Mouse (Mus musculus) G1E-ER4 (cell line): ENCODE results near the gene Epn2. TPM values are rescaled to one million over a fixed set of nuclear protein-coding genes. Genes with fewer than 3 reads are reported as not detected.

Experiments
- GATA1 ChIP-seq: IDR thresholded peaks from one replicate; pipeline ENCODE4 v1.8.0; 2012; ENCODE audit warnings: low read length, inconsistent platforms
- polyA plus RNA-seq: library from polyadenylated mRNA; stranded (reverse); fragments of >175 nt; gene quantifications from 2 replicates; pipeline ENCODE4 v1.2.3, GENCODE M21; 2012

Epn2 gene
- polyA plus RNA-seq, 1 experiment, result 1.2 TPM

DNA sequence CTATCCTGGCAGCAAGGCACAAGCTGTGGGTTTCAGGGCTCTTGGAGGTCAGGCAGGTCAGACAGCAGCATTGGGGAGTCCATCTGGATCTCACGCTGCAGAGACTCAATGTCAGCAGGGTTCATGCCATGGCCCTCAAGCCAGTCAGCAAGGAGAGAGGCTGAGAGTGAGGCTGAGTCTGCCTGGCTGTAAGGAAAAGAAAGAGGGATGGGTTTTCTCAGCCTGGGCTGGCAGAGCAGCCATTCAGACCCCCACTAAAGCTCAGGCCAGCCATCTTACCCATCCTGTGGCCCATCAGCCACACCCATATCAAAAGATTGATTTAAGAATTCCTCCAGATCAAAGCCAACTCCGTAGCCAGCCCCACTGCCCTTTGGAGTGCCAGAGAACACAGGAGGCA, 90.4 kb downstream of the Epn2 start:
- no peak for TF ChIP-seq GATA1

DNA sequence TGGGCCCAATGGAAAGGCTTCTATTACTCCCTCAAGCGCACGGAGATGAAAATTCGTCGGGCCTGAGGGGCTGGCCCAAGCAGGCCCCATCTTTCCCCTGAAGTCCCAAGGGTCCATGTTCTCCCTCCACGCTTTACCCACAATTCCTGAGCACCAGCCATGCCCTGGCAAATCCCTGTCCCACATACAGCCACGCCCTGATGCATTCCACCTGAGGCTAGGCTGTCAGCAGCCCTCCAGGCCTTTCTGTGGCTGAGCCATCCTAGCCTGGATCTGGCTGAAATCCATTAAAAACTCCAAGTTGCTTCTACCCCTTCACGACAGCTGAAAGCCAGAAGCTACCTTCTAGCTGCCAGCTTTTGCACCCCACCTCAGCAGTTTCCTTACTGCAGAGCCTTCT, 91.6 kb downstream of the Epn2 start:
- TF ChIP-seq GATA1, result no peak

DNA sequence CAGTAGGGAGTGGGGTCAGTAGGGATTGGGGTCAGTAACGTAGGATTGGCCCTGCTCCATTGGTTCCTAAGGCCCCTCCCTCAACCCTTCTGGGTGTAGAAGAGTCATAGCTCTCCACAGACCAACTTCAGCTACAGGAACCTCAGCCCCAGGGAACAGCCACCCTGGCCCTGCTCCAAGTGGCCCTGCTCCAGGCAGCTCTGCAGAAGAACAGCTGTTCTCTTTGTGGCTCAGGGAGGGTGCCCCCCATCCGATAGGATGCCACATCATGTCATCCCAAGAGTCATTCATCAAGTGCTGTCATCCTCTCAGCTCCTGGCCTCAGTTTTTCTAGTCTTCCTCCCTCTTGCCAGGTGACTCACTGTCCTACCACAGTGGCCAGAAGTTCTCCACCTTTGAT, 92.1 kb downstream of the Epn2 start:
- TF ChIP-seq GATA1, result no peak

DNA sequence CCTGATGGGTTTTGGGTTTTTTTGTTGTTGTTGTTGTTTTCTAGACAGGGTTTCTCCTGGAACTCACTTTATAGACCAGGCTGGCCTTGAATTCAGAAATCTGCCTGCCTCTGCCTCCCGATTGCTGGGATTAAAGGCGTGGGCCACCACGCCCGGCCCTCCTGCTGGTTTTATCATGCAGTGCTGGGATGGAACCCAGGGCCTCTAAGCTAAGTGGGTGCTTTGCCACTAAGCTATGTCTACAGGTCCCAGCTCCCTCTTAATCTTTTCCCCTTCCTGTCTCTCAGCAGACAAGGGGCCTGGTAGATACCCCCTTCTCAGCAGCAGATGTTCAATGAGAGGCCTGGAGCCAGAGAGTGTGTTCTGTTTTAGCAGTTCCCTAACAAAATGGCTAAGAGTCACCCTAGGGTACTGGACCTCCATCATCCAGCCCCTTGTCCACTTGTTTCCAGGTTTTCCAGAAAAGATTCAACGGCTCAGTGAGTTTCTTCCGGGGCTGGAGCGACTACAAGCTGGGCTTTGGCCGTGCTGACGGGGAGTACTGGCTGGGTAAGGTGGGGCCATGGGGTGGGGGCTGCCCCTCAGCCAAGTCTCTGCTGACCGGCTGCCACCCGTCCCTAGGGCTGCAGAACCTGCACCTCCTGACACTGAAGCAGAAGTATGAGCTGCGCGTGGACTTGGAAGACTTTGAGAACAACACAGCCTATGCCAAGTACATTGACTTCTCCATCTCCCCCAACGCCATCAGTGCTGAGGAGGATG, 92.8 kb downstream of the Epn2 start:
- no peak for TF ChIP-seq GATA1

DNA sequence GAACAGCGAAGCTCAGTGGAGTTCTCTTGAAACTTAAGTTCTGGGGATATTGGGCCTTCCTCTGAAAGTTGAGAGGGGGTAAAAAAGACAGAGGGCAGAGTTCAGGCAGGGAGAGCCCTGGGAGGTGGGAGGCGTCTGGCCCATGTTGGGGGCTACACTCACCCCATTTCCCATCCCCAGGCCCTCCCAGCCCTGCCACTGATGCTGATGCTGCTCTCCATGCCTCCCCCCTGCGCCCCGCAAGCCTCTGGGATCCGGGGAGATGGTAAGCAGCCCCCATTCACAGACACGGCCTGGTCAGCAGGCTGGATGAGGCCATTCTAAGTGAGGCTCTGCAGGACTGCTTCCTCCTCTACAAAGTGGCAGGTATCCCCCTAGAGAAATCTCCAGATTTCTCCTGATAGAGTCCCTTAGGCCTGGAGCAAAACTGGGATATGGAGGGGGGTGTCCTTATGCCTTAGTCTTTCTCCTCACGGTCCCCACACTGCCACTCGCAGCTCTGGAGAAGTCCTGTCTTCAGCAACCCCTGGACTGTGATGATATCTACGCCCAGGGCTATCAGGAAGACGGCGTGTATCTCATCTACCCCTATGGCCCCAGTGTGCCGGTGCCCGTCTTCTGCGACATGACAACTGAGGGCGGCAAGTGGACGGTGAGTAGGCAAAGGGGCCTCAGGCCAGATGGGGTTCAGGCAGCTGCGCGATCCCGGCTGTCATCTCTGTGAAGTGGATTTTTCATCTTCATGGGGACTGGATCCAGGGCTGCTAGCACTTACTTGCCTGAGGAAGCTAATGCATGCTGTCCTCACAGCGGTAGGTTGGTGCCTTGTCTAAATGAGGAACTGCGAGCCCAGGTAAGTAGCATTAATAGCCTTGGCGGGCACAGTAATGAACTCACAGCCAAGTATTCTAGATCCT, 93.7 kb downstream of the Epn2 start:
- no peak for TF ChIP-seq GATA1

DNA sequence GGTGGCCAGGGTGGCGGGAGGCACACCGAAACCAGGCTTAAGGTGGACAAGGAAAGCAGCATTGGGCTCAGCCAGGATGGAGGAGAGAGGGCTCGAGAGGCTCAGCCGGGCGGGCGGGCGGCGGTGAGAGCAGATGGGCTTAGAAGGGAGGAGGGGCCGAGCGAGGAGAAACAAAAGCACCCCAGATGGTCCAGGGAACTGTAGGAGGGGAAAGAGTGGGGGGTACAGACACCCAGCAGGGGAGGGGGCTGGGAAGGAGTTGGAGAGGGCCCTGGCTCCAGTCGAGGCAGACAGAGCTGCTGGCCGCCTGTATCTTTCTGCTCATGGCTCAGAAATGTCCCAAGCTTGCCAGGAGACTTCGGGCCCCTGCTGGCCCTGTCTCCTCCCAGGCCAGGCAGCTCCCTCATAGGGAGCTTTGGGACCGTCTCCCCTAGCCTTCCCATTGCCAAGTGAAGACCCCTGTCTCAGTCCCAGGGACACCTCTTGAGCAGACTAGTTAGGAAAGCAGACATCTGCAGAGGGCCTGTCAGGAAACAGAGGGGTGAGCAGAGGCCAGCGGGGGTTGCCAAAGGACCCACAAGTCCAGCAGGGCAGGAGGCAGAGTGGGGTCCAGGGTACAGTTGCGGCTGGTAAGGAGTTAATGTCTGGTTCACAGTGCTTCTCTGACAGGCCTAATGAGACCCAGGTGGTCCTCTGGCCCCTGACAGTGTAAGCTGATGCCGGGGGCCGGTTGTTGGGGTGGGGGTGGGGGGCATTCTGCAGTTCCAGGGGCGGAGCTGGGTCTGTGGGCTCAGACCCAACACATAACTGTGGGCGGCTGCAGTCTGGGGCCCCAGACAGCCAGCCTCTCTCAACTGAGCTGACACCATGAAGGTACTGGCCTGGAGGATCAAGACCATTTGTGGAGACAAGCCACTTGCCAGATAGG, 94.6 kb downstream of the Epn2 start, which contains the start of gene Mfap4:
Mfap4 (plus strand) TSS at position 819 of the 928 bp plus-strand sequence.
- no peak for TF ChIP-seq GATA1

DNA sequence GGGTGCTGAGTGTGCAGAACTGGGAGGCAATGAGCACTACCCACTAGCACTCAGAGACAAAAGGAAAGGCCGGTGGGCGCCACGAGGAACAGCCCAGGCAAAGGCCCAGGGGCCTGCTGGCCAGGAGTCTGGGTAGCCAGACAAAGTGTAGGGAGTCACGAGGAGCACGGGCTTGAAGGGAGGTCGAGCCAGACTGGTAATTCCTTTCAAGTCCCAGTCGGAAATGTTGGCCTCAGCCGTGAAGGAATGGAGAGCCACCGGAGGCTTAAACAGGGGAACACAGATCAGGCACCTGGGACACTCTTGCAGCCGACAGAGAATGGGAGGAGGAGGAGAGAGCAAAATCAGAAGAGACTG, 95.3 kb downstream of the Epn2 start:
- TF ChIP-seq GATA1, result no peak

DNA sequence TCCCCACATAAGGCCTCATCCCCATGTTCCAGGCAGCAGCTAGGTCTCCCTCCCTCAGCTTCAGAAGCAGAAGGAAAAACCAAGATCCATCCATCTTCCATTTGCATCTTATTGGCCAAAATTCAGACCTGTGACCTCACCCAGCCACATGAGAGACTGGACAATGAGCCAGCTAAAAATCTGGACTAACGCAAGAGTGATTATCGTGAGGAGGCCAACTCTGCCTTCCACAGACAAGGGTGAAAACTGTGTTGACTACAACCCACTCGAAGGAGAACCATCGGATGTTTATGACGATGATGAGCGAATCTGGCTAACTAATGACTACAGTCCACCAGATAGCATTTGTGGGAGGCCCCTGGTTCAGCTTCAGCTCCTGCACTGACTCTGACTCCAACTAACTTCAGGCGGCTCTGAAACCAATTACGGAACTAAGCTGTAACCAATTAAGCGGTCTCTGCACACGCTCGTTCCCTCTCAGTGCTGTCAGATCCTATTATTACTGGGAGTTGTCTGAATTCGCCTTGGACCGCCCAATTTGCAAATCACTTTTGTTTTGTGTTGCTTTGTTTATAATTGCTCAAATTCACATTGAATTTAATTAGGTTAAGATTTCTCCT, 96.2 kb downstream of the Epn2 start:
- no peak for TF ChIP-seq GATA1

DNA sequence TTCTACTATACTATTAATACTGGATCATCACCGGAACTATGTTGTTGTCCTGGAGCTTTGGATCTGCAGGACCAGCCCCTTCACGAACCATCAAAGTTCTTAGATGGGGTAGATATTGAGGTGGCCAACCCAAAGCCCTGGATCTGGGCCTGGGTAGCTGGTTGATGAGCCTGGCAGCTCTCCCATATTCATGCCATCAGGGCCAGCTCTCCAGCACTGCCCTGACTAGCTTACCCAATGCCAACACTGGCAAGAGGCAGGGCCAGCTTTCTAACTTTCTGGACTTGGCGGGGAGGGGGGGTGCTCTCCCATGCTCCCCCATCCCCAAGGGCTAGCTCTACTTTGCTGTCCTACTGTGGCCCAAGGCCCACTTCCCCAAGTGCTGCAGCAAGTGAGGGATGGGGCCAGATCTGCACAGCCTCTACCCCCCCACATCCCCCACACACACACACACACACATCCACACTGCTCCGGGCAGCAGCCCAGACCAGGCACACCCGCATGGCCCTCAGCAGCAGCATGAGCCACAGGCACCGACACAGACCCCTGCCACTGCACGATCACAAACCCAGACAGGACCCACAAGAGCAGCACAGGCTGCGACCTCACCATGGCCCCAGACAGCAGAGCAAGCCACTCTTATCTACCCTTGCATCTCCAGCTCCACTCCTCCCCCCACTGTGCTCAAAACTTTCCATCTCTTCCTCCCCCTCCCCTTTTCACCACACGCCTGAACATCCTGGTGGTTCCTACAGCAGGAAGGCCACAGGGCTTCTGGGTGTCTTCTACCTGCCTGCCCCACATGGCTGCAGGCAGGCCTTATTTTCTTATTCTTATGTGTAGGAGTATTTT, 98.0 kb downstream of the Epn2 start:
- TF ChIP-seq GATA1, result no peak

DNA sequence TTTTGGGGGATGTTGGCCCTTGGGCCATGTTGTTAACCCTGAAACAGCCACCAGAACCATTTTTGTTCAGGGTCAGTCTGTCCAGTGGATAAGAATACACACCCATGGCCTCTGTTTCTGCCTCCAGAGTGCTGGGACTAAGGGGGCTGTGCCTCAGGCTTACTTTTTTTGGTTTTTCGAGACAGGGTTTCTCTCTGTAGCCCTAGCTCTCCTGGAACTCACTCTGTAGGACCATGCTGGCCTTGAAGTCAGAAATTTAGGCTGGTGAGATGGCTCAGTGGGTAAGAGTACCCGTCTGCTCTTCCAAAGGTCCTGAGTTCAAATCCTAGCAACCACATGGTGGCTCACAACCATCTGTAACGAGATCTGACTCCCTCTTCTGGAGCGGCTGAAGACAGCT, 100.7 kb downstream of the Epn2 start:
- TF ChIP-seq GATA1, result no peak

DNA sequence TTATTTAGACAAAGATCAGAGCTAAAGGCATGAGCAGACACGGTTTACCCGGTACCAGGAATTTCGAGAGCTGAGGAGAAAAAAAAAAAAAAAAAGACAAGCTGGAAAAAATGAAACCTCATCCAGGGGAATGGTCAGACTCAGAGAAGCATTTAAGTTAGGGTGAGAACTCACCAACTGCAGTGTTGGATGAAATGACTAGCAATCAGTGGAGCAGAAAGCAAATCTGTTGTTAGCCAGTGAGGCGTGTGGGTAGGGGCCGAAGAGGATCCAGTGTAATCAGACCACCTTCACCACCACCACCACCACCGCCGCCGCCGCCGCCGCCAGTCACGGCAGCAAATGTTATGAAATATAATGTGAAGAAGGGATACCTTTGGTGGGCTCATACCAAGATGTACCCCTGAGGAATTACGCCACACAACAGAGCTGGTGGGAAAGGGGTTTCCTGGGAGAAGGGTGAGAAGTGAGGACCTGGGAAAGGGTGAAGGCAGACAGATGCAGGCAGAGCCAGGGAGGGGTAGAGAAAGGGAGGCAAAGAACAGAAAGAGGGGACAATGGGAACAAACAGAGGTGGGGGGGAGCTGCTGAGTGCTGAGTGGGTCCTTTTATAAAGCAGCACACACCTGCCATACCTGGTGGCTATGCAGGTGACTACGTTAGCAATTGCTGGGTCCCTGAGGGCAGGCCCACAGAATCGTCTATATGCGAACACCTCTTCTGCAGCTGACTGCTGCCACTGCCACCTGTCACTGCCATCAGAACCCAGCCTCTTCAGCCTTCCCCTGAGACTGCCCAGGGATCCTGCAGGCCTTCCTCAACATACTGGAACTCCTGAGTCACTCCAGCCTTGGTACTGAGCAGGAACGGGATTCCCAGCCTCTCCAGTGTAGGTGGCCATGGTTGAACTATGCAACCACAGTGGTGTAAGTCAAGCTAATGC, 101.7 kb downstream of the Epn2 start:
- no peak for TF ChIP-seq GATA1

DNA sequence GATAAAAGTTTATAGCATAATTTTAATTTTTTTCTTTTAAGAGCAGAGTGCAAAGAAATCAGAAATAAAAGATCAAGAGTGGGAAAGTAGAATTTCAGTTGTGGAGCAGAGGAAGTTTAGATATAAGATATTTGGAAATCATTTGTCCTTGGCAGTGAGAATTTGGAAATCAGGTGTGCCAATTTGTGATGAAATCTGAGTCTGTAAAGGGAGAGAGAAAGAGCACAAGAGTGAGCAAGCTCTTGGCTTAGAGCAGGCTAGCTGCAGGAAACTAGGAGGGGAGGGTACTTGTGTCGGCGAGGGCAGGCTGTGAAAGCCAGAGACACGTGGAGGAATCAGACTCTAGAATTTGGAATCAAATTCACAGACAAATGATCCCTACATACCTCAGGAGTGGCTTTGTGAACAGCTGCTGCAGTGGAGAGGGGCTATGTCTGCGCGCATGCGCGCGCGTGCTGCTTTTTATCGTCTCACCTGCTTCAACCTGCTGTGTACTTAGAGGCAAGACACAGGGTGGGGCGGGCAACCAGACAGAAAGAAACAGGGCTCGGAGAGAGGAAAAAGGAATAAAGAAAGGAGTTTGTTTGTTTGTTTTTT, 102.6 kb downstream of the Epn2 start:
- no peak for TF ChIP-seq GATA1

DNA sequence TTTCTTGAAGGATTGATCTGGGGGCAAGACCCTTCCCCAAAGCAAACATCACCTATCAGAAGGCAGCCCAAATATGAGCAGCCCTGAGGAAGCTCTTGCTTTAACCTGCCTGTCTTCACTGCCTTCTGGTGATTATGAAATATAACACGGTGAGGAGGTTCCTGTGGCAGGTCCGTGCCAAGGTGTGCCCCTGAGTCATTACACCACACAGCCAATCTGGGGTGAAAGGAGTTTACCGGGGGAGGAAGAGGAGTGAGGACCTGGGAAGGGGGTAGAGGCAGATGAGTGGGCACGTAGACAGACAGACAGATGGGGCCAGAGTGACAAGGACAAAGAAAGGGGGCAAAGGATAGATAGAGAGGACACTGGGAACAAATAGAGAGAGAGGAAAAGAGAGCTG, 105.9 kb downstream of the Epn2 start:
- no peak for TF ChIP-seq GATA1
